Comparison of ENCODE assay signal across 8 mouse cellular contexts in the genomic region with DNA sequence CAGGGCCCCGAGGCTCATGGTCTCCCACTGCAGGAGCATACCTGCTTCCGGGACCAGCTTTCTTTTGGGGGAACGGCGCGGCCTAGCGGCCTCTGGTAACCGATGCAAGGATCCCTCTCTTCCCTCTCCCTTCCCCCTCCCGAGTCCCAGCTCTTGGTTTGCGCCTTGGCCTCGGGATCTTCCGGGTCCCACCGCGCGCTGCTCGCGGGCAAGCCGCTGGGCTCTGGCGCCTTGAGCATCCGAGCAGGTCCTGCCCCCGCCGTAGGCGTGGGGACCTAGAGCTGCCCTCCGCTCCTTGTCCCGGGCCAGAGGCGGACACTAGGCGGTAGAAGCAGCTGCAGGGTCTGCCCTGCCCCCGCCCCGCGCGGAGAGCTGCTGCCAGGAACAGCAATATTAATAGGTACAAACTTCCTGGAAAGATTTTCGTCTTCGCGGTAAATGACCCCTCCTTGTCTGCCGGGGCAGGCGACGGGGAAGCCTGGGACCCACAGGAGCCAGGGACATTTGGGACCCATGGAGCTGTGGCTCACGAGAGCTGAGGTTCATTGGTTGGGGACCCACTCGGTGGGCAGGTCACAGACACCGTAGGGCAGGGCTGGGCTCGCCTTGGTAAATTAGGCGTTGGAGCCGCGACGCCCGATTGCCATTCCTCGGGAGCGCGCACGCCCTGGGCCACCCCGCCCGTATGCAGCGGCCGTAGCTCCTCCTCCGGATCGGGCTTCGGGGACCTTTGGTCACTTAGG. TPM values are rescaled to one million over a fixed set of nuclear protein-coding genes. Genes with fewer than 3 reads are reported as not detected.
DNase-seq lines count a peak whose midpoint lies in the region; ATAC-seq lines count a peak whose summit lies in the region.

No protein-coding gene starts in this region.

- H3K4me3 ChIP-seq in intestine, embryonic 14.5 days (ENCODE audit: low read depth, low read length) = peak overlapping the region; percentile 68

- WGBS in intestine, embryonic 14.5 days = under 1% methylated on average over 56 of the region's 56 CpGs

- peak overlapping the region; percentile 89 for H3K4me2 ChIP-seq in intestine, embryonic 14.5 days (ENCODE audit: low read length)

- no peaks in the 10 kb centered on the region for H3K27me3 ChIP-seq in intestine, embryonic 14.5 days (replicated peaks; ENCODE audit: control insufficient read depth, insufficient read depth, low read length)

- peak; percentile 93 for DNase-seq in adrenal gland, adult 2 months
- DNase-seq in embryo, embryonic 11 days = peak; percentile 94
- peak; percentile 83 for DNase-seq in gastrocnemius, postnatal 25 days
- DNase-seq in intestine, embryonic 14.5 days (ENCODE audit: low spot score) = peak; percentile 94
- DNase-seq in left cerebral cortex, postnatal 10 days (ENCODE audit: extremely low spot score in 1 of 2, low spot score in 2 of 2) = peak; percentile 77 to 90
- peak; percentile 89 to 91 for DNase-seq in right cerebral cortex, postnatal 10 days (ENCODE audit: low spot score in 2 of 2)
- DNase-seq in urinary bladder, postnatal 14 days (ENCODE audit: low spot score) = peak; percentile 89

- intact Hi-C loops in left cerebral cortex, postnatal 10 days (cut with DNase I) = no loop called here

- no peaks in the 10 kb centered on the region for H3K36me3 ChIP-seq in intestine, embryonic 14.5 days (ENCODE audit: control insufficient read depth, insufficient read depth, low read length)

- peak; percentile 89 for ATAC-seq in intestine, embryonic 14.5 days (replicated peaks; ENCODE audit: low FRiP score, low TSS enrichment, low read depth)
- ATAC-seq in megakaryocyte progenitor cell, adult 5-6 weeks (replicated peaks; ENCODE audit: poor library complexity) = peak; percentile 78

- peak overlapping the region; percentile 96 for H3K27ac ChIP-seq in intestine, embryonic 14.5 days (ENCODE audit: low read depth)

- H3K4me1 ChIP-seq in intestine, embryonic 14.5 days (replicated peaks; ENCODE audit: control insufficient read depth, insufficient read depth, low read length) = peaks cover 18% of the 10 kb centered on the region

- peak overlapping the region; percentile 81 for H3K9ac ChIP-seq in intestine, embryonic 14.5 days (ENCODE audit: low read length)

- peaks cover 3% of the 10 kb centered on the region; the same call in 1 of the 2 replicates for H3K9me3 ChIP-seq in intestine, embryonic 14.5 days (ENCODE audit: control insufficient read depth, low read length)

RNA-seq across cellular contexts. Expression of gene H3f3a, which starts 35.9 kb away (rescaled TPM):
- 100 to 1,000 TPM; 639 to 657 TPM for total RNA-seq in adrenal gland, adult 2 months (2021)
- 103 and 113 TPM in 2 replicates for polyA plus RNA-seq in adrenal gland, adult 2 months (2012; rRNA removed)
- 100 to 1,000 TPM; 350 to 362 TPM for total RNA-seq in gastrocnemius, postnatal 25 days (2021)
- polyA plus RNA-seq in intestine, embryonic 14.5 days (2014; fragmentation: Nextera tagmentation; extraction: Ambion mirVana) = 2,025 and 2,200 TPM in 2 replicates
- total RNA-seq in left cerebral cortex, postnatal 10 days (2021) = 100 to 1,000 TPM; 442 to 467 TPM
- total RNA-seq in megakaryocyte progenitor cell, adult 5-6 weeks (2015) = 1,870 and 2,095 TPM in 2 replicates
- total RNA-seq in megakaryocyte progenitor cell, adult 5-6 weeks (2017) = 1,724 and 1,809 TPM in 2 replicates

RNA-seq across cellular contexts. Expression of gene Acbd3, which starts 52.0 kb away (rescaled TPM):
- total RNA-seq in adrenal gland, adult 2 months (2021) = 10 to 100 TPM; 45.0 to 53.1 TPM
- polyA plus RNA-seq in adrenal gland, adult 2 months (2012; rRNA removed) = 10.8 and 11.1 TPM in 2 replicates
- total RNA-seq in gastrocnemius, postnatal 25 days (2021) = 10 to 100 TPM; 12.2 to 12.9 TPM
- 23.0 and 24.7 TPM in 2 replicates for polyA plus RNA-seq in intestine, embryonic 14.5 days (2014; fragmentation: Nextera tagmentation; extraction: Ambion mirVana)
- total RNA-seq in left cerebral cortex, postnatal 10 days (2021) = 10 to 100 TPM; 31.8 to 32.2 TPM
- total RNA-seq in megakaryocyte progenitor cell, adult 5-6 weeks (2015) = 23.9 and 27.3 TPM in 2 replicates
- total RNA-seq in megakaryocyte progenitor cell, adult 5-6 weeks (2017) = 43.0 and 46.5 TPM in 2 replicates

Comparison
In these comparisons a context has a peak if more than half of its experiments do, and no peak if none do; other contexts are left out.
1. Peak in every context shown above with its lines: DNase-seq, ATAC-seq, H3K4me3 ChIP-seq and H3K27ac ChIP-seq.